Mouse (Mus musculus) macrophage (primary cell): Measurements from ENCODE around the gene Nptx1. TPM values are rescaled to one million over a fixed set of nuclear protein-coding genes. Genes with fewer than 3 reads are reported as not detected.

Source experiments
- H3K27ac ChIP-seq: fragments of 350-480 bp; formaldehyde crosslinking; 2 replicates; pipeline ENCODE4 v1.9.0; 2021
- H3K36me3 ChIP-seq: fragments of 350-480 bp; formaldehyde crosslinking; 2 replicates; pipeline ENCODE4 v1.9.0; 2021; ENCODE audit errors: inconsistent target
- H3K4me3 ChIP-seq: fragments of 350-480 bp; formaldehyde crosslinking; 2 replicates; pipeline ENCODE4 v1.9.0; 2021; ENCODE audit errors: inconsistent target
- H3K79me2 ChIP-seq: fragments of 350-480 bp; formaldehyde crosslinking; 2 replicates; pipeline ENCODE4 v1.9.0; 2021; ENCODE audit errors: inconsistent target
- WGBS: methylation state at CpG from one replicate; pipeline ENCODE4 v1.1.7; 2026; ENCODE audit warnings: inconsistent platforms; ENCODE audit not compliant: missing documents; 5-methylcytosine and 5-hydroxymethylcytosine counted together
- polyA plus RNA-seq: library from polyadenylated mRNA; stranded (reverse); fragments of 250-400 nt; gene quantifications from 3 replicates; pipeline ENCODE4 v1.2.4, GENCODE M21; 2018; ENCODE audit warnings: inconsistent platforms

The Nptx1 gene
- polyA plus RNA-seq, 1 experiment from 2014 or later = 0.20 TPM

DNA sequence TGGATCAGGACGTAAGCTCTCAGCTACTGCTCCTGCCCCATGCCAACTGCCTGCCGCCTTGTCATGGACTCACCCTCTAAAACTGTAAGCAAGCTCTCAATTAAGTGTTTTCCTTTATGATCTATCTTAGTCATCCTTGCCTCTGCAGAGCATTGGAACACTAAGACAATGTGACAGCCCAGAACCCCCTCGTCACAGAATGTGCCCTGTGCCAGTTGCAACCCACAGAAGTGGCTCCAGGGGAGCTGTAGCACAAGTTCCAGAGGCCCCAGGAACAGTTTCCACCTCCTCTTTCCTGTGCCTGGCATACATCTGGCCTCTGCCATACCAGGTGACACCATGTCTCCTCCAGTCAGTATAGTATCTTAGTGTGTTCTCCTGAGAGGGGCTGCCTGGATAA lies 24.2 kb downstream of the Nptx1 start:
- no peaks in the 10 kb centered on the region for H3K79me2 ChIP-seq
- WGBS = 92% methylated on average over 3 of the region's 3 CpGs
- H3K27ac ChIP-seq = no peak overlapping the region
- no peak overlapping the region for H3K4me3 ChIP-seq
- H3K36me3 ChIP-seq = no peaks in the 10 kb centered on the region

DNA sequence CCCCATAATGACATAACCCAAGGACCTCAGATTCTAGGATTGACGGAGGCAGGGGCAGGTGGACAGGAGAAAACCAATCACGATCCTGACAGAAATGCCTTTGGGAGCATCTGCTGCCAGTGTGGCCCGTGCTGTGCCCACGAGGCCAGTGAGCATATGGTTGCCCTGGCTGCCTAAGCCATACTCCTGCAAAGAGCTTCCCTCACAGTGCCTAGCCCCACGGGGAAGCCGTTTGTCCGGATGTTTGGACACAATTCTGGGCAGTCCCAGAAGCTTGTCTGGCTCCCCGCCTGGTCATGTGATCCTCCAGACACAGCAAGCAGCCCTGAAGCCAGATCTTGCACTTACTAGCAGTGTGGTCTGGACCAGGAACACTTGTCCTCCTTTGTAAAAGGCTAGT lies 24.8 kb downstream of the Nptx1 start:
- WGBS = 78% methylated on average over 8 of the region's 8 CpGs
- no peak overlapping the region for H3K4me3 ChIP-seq
- no peaks in the 10 kb centered on the region for H3K36me3 ChIP-seq
- H3K27ac ChIP-seq = no peak overlapping the region
- no peaks in the 10 kb centered on the region for H3K79me2 ChIP-seq

DNA sequence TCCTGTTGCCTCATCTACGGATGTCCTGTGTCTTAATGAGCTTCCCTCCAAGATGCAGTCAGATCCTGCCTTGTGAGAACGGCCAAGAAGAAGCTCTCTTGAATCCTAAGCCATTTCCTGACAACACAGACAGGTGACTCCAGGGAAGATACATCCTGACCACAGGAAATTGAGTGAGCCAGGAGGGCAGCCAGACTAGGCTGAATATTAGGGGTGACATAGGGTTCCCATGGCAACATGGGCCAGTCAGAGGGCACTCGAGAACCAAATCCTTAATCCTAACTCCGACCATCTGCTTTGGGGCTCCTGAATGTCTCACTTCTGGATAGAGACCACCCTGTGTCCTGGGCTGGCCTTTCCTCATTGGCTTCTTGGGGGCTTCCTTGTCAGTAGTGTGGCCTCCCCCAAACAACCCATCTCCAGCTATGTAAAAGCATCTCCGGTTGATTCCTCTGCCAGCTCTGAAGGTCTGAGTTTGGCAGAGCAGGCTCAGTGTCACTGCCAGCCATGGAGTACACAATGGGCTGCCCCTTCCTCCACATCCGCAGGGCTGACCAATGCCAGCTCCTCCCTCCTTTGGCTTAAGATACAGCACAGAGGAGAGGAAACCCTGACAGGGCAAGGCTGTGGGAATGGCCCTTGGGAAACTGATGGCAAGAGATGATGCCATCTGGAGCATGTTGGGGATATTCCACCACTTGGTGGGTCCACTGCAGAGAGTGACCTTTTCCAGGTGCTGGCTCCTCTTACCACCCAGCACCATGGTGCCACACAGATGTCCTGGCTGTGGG lies 25.4 kb downstream of the Nptx1 start:
- Histone ChIP-seq H3K79me2 (no peaks in the 10 kb centered on the region), H3K36me3 (no peaks in the 10 kb centered on the region), H3K4me3 (no peak overlapping the region), H3K27ac (no peak overlapping the region)
- WGBS = 88% methylated on average over 6 of the region's 6 CpGs

DNA sequence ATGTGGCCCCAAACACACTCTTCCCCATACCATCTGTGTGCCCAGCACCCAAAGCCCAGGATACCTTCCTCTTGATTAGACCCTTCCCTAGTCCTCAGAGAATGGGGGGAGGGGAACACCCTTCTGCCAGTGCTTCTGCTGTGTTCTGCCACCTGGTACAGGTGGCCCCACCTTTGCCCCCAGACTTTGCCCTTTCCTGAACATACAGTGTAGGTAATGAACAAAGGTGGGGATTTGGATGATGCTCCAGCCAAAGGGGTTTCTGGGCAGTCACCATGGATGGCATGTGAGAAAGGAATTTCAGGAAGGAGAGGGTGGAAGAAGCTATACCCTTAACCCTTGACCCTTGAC lies 26.9 kb downstream of the Nptx1 start:
- Histone ChIP-seq H3K79me2 (no peaks in the 10 kb centered on the region), H3K4me3 (no peak overlapping the region), H3K36me3 (no peaks in the 10 kb centered on the region), H3K27ac (no peak overlapping the region)

DNA sequence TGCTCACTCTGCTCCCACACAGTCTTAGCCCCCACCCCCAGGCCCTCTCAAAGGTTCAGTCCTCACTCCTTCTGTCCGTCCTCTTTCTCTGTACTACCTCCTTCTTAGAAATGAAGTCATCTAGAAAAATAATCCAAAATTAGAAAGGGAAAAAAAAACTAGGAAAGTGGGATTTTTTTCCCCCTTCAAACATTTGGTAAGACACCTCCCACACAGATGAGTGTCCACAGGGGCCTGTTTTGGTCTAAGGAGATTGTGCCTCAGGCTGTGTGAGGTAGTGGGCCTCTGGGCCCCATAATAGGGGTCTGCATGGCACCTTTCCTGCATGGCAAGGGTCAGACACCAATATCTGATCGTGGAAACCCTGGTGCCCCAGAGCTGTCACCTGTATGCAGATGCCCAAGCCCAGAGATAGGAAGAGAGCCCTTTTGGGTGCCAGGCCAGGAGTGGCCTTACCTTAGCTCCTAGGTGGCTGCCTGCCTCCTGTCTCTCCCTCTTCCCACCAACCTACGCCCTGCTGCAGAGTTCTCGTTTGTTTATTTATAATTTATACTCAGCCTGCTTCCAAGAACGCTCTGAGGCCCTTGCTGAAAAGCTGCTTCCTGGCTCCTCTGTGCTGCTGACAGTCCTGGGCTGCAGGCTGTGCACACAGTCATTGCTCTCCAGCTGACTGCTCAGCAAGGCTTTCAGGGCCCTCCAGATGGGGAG lies 27.4 kb downstream of the Nptx1 start:
- WGBS = 71% methylated on average over 5 of the region's 5 CpGs
- no peaks in the 10 kb centered on the region for H3K36me3 ChIP-seq
- no peak overlapping the region for H3K27ac ChIP-seq
- H3K79me2 ChIP-seq = no peaks in the 10 kb centered on the region
- no peak overlapping the region for H3K4me3 ChIP-seq

DNA sequence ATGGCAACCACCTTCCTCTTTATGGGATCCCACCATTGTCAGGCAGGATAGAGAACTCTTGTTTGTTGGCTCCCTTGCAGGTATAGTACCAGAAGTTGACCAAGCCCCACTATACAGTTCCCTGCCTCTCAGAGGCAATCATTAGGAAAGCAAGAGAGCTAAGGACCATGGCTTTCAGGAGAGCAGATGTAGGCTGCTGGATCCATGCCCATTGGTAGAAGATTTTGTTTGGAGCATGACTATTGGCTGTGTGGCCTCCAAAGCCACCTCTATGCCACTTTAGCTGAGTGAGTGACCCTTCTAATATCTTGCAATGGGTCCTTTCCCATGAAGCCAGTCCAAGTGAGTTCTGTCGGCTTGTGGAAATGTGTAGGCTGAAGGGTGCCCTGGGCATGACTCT lies 28.2 kb downstream of the Nptx1 start:
- no peak overlapping the region for H3K4me3 ChIP-seq
- H3K79me2 ChIP-seq = no peaks in the 10 kb centered on the region
- H3K27ac ChIP-seq = no peak overlapping the region
- WGBS = 83% methylated on average over 1 of the region's 1 CpGs
- H3K36me3 ChIP-seq = no peaks in the 10 kb centered on the region

DNA sequence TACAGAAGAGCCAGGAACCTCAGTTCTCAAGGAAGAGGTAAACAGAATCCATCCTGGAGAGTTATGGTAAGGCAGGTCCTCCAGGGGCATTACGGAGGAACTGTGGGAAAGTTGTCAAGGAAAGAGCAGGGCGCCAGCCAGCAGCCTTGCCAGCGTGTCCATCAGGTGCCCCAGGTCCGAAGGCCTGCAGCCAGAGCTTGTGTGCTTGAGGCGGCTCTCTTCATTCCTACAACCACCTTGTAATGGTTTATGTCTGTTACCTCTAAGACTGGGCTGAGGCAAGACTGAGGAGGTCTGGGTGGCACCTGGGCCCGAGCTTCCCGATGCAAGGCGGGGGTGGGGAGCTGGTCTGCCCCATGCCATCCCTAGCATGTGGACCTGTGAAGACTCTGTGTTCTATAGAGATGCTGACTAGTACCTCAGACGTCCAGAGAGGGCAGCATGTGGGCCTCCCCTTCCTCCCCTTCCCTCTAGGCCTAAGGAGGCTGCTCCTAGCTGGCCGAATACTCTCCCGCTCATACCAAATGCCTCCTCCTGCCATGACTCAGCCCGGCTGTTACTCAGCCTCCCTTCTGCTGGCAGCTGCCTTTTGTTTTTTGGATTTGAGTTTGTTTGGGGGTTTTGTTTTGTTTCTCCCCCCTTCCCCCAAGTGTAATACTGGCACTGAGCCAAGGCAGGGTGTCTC lies 30.7 kb downstream of the Nptx1 start:
- Histone ChIP-seq H3K36me3 (no peaks in the 10 kb centered on the region), H3K79me2 (no peaks in the 10 kb centered on the region), H3K4me3 (no peak overlapping the region), H3K27ac (no peak overlapping the region)
- 73% methylated on average over 12 of the region's 12 CpGs for WGBS

DNA sequence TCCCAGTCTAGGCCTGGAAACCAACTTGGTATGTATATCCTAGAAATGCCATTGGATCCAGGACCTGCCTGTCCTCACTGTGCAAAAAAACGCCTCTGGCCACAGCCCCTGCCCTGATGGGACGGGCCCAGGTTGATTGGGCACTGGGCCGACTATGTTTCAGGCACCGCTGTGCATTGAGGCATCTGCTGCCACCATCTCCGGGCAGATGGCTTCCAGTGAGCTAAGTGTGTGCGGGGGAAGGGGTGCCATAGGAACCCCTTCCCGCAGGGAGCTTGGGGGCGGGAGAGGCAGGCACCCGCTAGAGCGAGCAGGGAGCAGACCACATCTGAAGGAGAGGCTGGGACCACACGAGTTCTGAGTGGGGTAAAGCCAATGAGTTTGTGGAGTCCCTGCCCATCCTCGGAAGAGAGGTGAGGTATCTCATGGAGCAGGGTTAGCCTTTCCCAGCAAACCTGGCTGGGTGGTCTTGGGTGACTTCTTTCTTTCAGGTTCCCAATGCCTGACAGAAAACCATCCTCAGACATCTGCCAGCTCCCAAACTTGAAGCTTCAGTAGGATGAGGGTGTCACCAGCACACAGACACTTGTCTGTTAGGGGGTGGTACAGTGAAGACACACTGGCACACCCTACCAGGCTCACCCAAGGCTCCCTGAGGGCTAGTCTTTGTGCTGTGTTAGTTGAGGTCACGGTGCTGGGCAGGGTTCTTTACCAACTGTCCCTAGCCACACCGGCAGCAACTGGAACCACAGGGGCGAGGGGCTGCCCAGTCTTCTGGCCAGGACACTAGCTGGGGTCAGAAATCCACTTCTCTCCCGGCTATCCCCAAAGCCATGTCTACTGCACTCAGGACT lies 31.5 kb downstream of the Nptx1 start:
- Histone ChIP-seq H3K27ac (no peak overlapping the region), H3K4me3 (no peak overlapping the region), H3K79me2 (no peaks in the 10 kb centered on the region), H3K36me3 (no peaks in the 10 kb centered on the region)
- WGBS = 88% methylated on average over 16 of the region's 16 CpGs

DNA sequence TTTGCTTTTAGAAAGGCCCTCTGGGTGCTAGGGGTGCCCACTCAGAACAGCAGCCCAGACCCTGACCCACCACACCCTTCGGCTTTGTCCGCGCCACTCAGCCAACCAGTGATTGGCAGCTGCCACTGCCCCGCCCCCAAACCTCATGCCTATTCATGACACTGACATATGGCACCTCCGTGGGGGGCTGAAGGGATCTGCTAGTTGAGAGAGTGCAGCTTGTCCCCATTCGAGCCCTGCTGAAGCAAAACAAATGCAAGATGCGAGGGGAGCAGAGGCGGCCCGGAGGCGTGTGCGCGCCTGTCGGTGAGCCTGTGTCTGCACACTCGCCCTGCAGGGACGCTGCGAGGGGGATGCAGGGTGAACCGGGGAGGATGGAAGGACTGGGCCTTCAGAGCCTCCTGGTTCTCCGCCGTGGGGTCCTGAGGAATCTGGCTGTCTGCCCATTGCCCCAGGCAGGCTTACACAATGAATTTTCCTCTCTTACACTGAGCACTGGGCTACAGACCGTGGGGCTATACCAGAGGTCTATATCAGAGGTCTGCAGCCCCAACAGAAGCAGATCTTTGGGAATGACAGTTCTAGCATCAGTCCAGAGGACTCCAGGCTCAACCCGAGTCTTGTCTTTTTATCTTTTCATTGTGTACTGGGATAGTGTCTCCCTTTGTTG lies 32.5 kb downstream of the Nptx1 start:
- H3K79me2 ChIP-seq = no peaks in the 10 kb centered on the region
- H3K36me3 ChIP-seq = no peaks in the 10 kb centered on the region
- H3K4me3 ChIP-seq = no peak overlapping the region
- WGBS = 24% methylated on average over 21 of the region's 21 CpGs
- no peak overlapping the region for H3K27ac ChIP-seq

DNA sequence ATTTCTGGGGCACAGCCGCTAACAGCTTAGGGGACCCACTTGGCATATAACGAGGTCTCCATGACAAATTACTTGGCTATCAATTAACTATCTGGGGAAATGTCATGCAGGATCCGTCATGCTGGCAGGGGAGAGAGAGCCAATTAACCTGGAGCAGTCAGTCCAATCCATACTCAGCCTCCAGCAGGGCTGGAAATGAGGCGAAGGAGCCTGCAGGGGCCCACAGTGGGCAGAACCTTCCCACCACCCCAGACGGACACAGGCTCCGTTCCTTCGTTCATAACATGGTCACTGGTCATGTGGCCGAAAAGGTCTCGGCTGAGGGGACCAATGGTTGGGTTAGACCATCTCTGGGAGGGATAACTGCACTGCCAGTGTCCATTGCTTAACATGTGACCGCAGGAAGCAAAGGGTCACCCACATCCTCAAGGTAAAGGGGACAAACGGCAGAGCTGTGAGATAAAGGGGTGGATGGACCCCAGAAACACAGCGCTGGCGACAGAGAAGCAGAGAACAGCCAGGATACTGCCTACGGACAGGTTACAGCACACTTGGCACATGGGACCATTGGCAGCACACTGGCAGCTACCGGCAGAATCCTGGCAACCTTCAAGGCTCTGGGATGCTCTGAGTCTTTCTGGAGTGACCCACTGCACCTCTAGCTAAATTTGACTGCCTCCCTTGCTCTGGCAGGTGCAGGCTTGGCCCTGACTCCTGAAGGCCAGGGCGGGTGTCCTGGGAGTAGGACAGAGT lies 33.3 kb downstream of the Nptx1 start:
- WGBS = 61% methylated on average over 16 of the region's 16 CpGs
- no peaks in the 10 kb centered on the region for H3K36me3 ChIP-seq
- no peak overlapping the region for H3K27ac ChIP-seq
- H3K4me3 ChIP-seq = no peak overlapping the region
- H3K79me2 ChIP-seq = no peaks in the 10 kb centered on the region

DNA sequence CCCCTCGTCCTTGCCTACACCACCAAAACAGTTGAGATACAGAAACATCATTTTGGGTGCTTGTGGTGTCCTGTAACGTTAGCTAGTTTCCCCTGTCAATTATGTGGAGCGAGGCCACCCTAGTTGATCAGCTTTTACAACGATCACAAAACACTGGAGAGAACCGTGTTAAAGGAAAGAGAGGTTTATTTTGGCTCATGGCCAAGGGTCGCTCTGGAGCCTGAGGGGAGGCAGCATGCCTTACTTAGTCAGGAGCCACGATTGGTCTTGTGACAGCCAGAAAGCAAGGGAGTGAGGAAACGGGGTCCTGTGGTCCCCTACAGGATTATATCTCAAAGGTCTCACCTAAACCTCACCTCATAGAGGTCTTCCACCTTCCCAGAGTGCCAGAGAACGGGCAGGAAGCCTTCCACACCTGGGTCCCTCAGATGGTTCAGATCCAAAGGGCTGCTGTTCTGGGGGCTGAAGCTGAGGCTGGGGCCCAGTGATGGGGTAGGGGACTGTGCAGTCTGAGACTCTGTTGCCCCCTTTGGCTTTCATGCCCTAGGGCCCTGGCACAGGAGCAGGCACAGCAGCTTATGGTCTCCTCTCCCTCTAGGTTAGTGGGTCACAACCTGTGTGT lies 34.4 kb downstream of the Nptx1 start:
- no peak overlapping the region for H3K4me3 ChIP-seq
- no peaks in the 10 kb centered on the region for H3K79me2 ChIP-seq
- WGBS = 36% methylated on average over 9 of the region's 9 CpGs
- H3K36me3 ChIP-seq = peaks cover under 1% of the 10 kb centered on the region; the same call in 1 of the 2 replicates
- H3K27ac ChIP-seq = no peak overlapping the region

DNA sequence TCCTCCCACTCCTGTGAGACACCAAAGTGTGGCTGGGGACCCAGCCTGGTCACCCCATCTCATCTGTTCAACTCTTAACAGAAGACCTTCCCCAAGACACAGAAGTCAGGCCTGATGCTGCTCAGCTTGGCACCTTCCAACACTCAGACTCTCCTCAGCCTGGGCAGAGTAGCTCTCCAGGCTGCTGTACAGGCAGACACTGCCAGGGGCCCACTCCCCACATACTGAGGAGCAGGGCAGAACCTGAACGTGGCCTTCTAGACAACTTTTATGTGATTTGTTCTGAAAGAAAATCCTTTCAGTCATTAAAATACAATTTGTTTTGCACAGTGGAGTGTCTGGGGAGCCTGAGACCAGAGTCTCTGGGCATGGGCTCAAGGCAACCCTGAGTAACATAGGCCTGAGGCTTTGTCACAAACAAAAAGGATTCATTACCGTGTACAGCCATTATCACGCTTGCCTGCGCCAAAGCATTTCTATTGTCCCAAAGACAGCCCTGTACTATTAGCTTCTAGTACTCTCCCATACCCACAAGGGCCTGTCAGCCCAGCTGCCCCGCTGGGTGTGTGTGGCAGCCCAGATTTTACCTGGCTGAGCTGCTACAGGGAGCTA lies 38.3 kb downstream of the Nptx1 start:
- 97% methylated on average over 5 of the region's 5 CpGs for WGBS
- peaks cover 19% of the 10 kb centered on the region; the same call in 1 of the 2 replicates for H3K36me3 ChIP-seq
- H3K27ac ChIP-seq = no peak overlapping the region
- H3K79me2 ChIP-seq = no peaks in the 10 kb centered on the region
- H3K4me3 ChIP-seq = no peak overlapping the region

DNA sequence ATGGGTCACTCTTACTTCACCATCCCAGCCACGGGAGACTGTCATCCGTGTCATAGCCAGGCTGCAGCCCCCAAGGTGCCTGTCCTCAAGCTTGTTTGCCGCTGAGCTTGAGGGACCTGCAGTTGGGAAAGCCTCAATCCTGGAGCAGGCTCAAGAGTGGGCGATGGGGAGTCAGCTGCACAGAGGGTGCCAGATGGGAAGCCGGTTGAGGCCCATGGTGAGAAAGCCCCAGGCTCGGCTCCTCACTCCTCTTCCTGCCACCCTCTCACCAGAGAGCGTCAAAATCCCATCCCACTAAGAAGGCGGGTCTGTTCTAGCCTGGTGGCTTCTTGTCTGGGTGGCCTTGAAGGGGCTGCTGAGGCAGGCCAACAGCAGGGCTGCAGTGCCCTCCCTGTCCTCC lies 39.8 kb downstream of the Nptx1 start:
- Histone ChIP-seq H3K79me2 (no peaks in the 10 kb centered on the region), H3K36me3 (peaks cover 24% of the 10 kb centered on the region; the same call in 1 of the 2 replicates), H3K4me3 (no peak overlapping the region), H3K27ac (no peak overlapping the region)
- 93% methylated on average over 8 of the region's 8 CpGs for WGBS
